Comparison of ENCODE assay signal across 8 mouse cellular contexts in the genomic region with DNA sequence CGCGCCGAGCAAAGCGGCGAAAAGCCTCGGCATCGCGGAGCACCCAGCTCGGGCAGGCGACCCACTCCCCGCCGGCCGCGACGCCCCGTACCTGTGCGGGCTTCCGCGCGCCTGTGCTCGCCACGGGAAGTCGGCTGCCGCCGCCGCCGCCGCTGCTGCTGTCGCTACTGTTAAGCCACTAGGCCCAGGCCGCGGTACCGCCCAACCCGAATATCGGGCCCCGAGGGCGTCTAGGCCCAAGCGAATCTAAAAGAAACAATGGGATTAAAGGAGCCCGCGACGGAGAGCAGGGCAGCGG. TPM values are rescaled to one million over a fixed set of nuclear protein-coding genes. Genes with fewer than 3 reads are reported as not detected.
DNase-seq lines count a peak whose midpoint lies in the region; ATAC-seq and TF ChIP-seq lines count a peak whose summit lies in the region.

No protein-coding gene starts in this region.

- H3K27ac ChIP-seq in heart, embryonic 12.5 days (ENCODE audit: poor library complexity, severe bottlenecking), result peak overlapping the region; percentile 90
- peak overlapping the region; percentile 74 for H3K27ac ChIP-seq in ES-Bruce4 (ENCODE audit: insufficient read depth, low read length)
- H3K27ac ChIP-seq in forebrain, embryonic 15.5 days (replicated peaks), result peak overlapping the region; percentile 99
- H3K27ac ChIP-seq in liver, postnatal 0 days (ENCODE audit: low read depth), result peak overlapping the region; percentile 99

- no peak for TF ChIP-seq CTCF in ES-Bruce4 (IDR thresholded peaks at IDR 0.05; ENCODE audit: low read depth, low read length)
- no peak for TF ChIP-seq CTCF in liver, postnatal 0 days (IDR thresholded peaks at IDR 0.05; ENCODE audit: low read depth)

- peak; percentile 46 for ATAC-seq in heart, embryonic 12.5 days (ENCODE audit: insufficient number of reproducible peaks, low FRiP score)
- ATAC-seq in forebrain, embryonic 15.5 days (replicated peaks), result no peak; the same call in 1 of the 2 replicates
- peak; percentile 5 for ATAC-seq in liver, postnatal 0 days
- no peak for ATAC-seq in granulocyte monocyte progenitor cell, adult 5-6 weeks (replicated peaks; ENCODE audit: poor library complexity, severe bottlenecking)

- H3K27me3 ChIP-seq in heart, embryonic 12.5 days (replicated peaks), result no peaks in the 10 kb centered on the region
- no peaks in the 10 kb centered on the region for H3K27me3 ChIP-seq in ES-Bruce4 (ENCODE audit: control insufficient read depth, insufficient read depth, low read length, poor library complexity, severe bottlenecking)
- H3K27me3 ChIP-seq in forebrain, embryonic 15.5 days, result no peaks in the 10 kb centered on the region
- no peaks in the 10 kb centered on the region for H3K27me3 ChIP-seq in liver, postnatal 0 days (ENCODE audit: insufficient read depth, low read length)

- 0% methylated on average over 41 of the region's 41 CpGs for WGBS in heart, embryonic 12.5 days
- WGBS in forebrain, embryonic 15.5 days, result under 1% methylated on average over 41 of the region's 41 CpGs
- WGBS in liver, postnatal 0 days (ENCODE audit: insufficient replicate concordance), result 0% methylated on average over 30 of the region's 41 CpGs

- TF ChIP-seq EP300 in ES-Bruce4 (IDR thresholded peaks at IDR 0.05; ENCODE audit: insufficient read depth, low read depth, low read length), result no peak
- no peak for TF ChIP-seq EP300 in liver, postnatal 0 days (IDR thresholded peaks at IDR 0.05; ENCODE audit: low read depth)

- H3K9me3 ChIP-seq in heart, embryonic 12.5 days (replicated peaks), result no peaks in the 10 kb centered on the region
- no peaks in the 10 kb centered on the region for H3K9me3 ChIP-seq in ES-Bruce4 (replicated peaks; ENCODE audit: control insufficient read depth, insufficient read depth, low read length, poor library complexity, severe bottlenecking)
- H3K9me3 ChIP-seq in forebrain, embryonic 15.5 days, result no peaks in the 10 kb centered on the region
- H3K9me3 ChIP-seq in liver, postnatal 0 days (ENCODE audit: low read length), result no peaks in the 10 kb centered on the region

- H3K9ac ChIP-seq in heart, embryonic 12.5 days, result peak overlapping the region; percentile 96
- peak overlapping the region; percentile 97 for H3K9ac ChIP-seq in ES-Bruce4 (ENCODE audit: low read depth, poor library complexity, severe bottlenecking)
- peak overlapping the region; percentile 100 for H3K9ac ChIP-seq in forebrain, embryonic 15.5 days (replicated peaks)
- peak overlapping the region; percentile 100 for H3K9ac ChIP-seq in liver, postnatal 0 days (replicated peaks)

- intact Hi-C loops in heart, postnatal 14 days (cut with DNase I), result loop anchor here (2.0 to 5.0 kb wide), 3 partner anchors 15 to 98 kb away; partner anchors contain the start of gene Phf20

- no peak for TF ChIP-seq POLR2A in ES-Bruce4 (IDR thresholded peaks at IDR 0.05; ENCODE audit: insufficient read depth, low read length)

- peak overlapping the region; percentile 84; the same call in 1 of the 2 replicates for H3K4me2 ChIP-seq in heart, embryonic 12.5 days
- no peak overlapping the region for H3K4me2 ChIP-seq in forebrain, embryonic 15.5 days (replicated peaks)
- H3K4me2 ChIP-seq in liver, postnatal 0 days (ENCODE audit: low read depth, low read length), result peak overlapping the region; percentile 80

- H3K4me3 ChIP-seq in heart, embryonic 12.5 days, result peak overlapping the region; percentile 67
- H3K4me3 ChIP-seq in ES-Bruce4 (ENCODE audit: low read depth, low read length), result peak overlapping the region; percentile 89
- H3K4me3 ChIP-seq in forebrain, embryonic 15.5 days, result peak overlapping the region; percentile 97
- peak overlapping the region; percentile 93 for H3K4me3 ChIP-seq in liver, postnatal 0 days (ENCODE audit: low read depth, low read length)

- H3K4me1 ChIP-seq in heart, embryonic 12.5 days (replicated peaks), result peaks cover 20% of the 10 kb centered on the region
- no peaks in the 10 kb centered on the region for H3K4me1 ChIP-seq in ES-Bruce4 (ENCODE audit: control insufficient read depth, insufficient read depth, low read length)
- H3K4me1 ChIP-seq in forebrain, embryonic 15.5 days, result peaks cover 42% of the 10 kb centered on the region
- peaks cover 21% of the 10 kb centered on the region for H3K4me1 ChIP-seq in liver, postnatal 0 days (ENCODE audit: insufficient read depth)

- no peak for DNase-seq in heart, postnatal 14 days
- DNase-seq in liver, postnatal 0 days, result no peak
- DNase-seq in cerebellum, adult 11 months, result no peak
- DNase-seq in right cerebral cortex, postnatal 4 days, result no peak

- H3K36me3 ChIP-seq in heart, embryonic 12.5 days, result peaks cover 19% of the 10 kb centered on the region
- H3K36me3 ChIP-seq in ES-Bruce4 (ENCODE audit: control insufficient read depth, insufficient read depth, low read length, poor library complexity, severe bottlenecking), result peaks cover 37% of the 10 kb centered on the region
- peaks cover 24% of the 10 kb centered on the region; the same call in 1 of the 2 replicates for H3K36me3 ChIP-seq in forebrain, embryonic 15.5 days
- peaks cover 34% of the 10 kb centered on the region for H3K36me3 ChIP-seq in liver, postnatal 0 days (replicated peaks; ENCODE audit: insufficient read depth, low read length)

RNA-seq across cellular contexts. Expression of gene Rbm39, which starts 0.3 kb away (rescaled TPM):
- 434 and 459 TPM in 2 replicates for polyA plus RNA-seq in heart, embryonic 12.5 days (2016; fragmentation: Nextera tagmentation; extraction: Ambion mirVana)
- total RNA-seq in heart, postnatal 14 days (2021), result 100 to 1,000 TPM; 201 to 205 TPM
- 478 and 518 TPM in 2 replicates for polyA plus RNA-seq in ES-Bruce4 (2011; ENCODE audit: insufficient read depth, insufficient read length, low read depth, missing spikeins)
- polyA plus RNA-seq in forebrain, embryonic 15.5 days (2015; fragmentation: Nextera tagmentation; extraction: Ambion mirVana), result 579 and 585 TPM in 2 replicates
- polyA plus RNA-seq in liver, postnatal 0 days (2015; fragmentation: Nextera tagmentation; extraction: Ambion mirVana), result 228 and 239 TPM in 2 replicates
- total RNA-seq in granulocyte monocyte progenitor cell, adult 5-6 weeks (2014; fragmentation: Nextera tagmentation), result 317 and 379 TPM in 2 replicates
- total RNA-seq in granulocyte monocyte progenitor cell, adult 5-6 weeks (2017), result 566 and 641 TPM in 2 replicates

RNA-seq across cellular contexts. Expression of gene Phf20, which starts 16.5 kb away (rescaled TPM):
- polyA plus RNA-seq in heart, embryonic 12.5 days (2016; fragmentation: Nextera tagmentation; extraction: Ambion mirVana), result 52.5 and 54.5 TPM in 2 replicates
- total RNA-seq in heart, postnatal 14 days (2021), result 10 to 100 TPM; 19.5 to 20.3 TPM
- polyA plus RNA-seq in ES-Bruce4 (2011; ENCODE audit: insufficient read depth, insufficient read length, low read depth, missing spikeins), result 71.2 and 78.8 TPM in 2 replicates
- polyA plus RNA-seq in forebrain, embryonic 15.5 days (2015; fragmentation: Nextera tagmentation; extraction: Ambion mirVana), result 153 and 157 TPM in 2 replicates
- 11.7 and 15.0 TPM in 2 replicates for polyA plus RNA-seq in liver, postnatal 0 days (2015; fragmentation: Nextera tagmentation; extraction: Ambion mirVana)
- total RNA-seq in granulocyte monocyte progenitor cell, adult 5-6 weeks (2014; fragmentation: Nextera tagmentation), result 17.1 and 33.3 TPM in 2 replicates
- total RNA-seq in granulocyte monocyte progenitor cell, adult 5-6 weeks (2017), result 32.1 and 53.4 TPM in 2 replicates

RNA-seq across cellular contexts. Expression of gene Nfs1, which starts 35.8 kb away (rescaled TPM):
- 55.5 and 55.8 TPM in 2 replicates for polyA plus RNA-seq in heart, embryonic 12.5 days (2016; fragmentation: Nextera tagmentation; extraction: Ambion mirVana)
- total RNA-seq in heart, postnatal 14 days (2021), result 10 to 100 TPM; 65.0 to 70.5 TPM
- polyA plus RNA-seq in ES-Bruce4 (2011; ENCODE audit: insufficient read depth, insufficient read length, low read depth, missing spikeins), result 35.8 and 41.7 TPM in 2 replicates
- polyA plus RNA-seq in forebrain, embryonic 15.5 days (2015; fragmentation: Nextera tagmentation; extraction: Ambion mirVana), result 40.7 TPM in 2 replicates
- 38.9 and 40.2 TPM in 2 replicates for polyA plus RNA-seq in liver, postnatal 0 days (2015; fragmentation: Nextera tagmentation; extraction: Ambion mirVana)
- total RNA-seq in granulocyte monocyte progenitor cell, adult 5-6 weeks (2014; fragmentation: Nextera tagmentation), result 57.3 and 66.6 TPM in 2 replicates
- 38.8 and 41.6 TPM in 2 replicates for total RNA-seq in granulocyte monocyte progenitor cell, adult 5-6 weeks (2017)

RNA-seq across cellular contexts. Expression of gene Romo1, which starts 35.9 kb away (rescaled TPM):
- polyA plus RNA-seq in heart, embryonic 12.5 days (2016; fragmentation: Nextera tagmentation; extraction: Ambion mirVana), result 451 and 494 TPM in 2 replicates
- 100 to 1,000 TPM; 297 to 305 TPM for total RNA-seq in heart, postnatal 14 days (2021)
- polyA plus RNA-seq in ES-Bruce4 (2011; ENCODE audit: insufficient read depth, insufficient read length, low read depth, missing spikeins), result 83.8 and 109 TPM in 2 replicates
- 363 and 422 TPM in 2 replicates for polyA plus RNA-seq in forebrain, embryonic 15.5 days (2015; fragmentation: Nextera tagmentation; extraction: Ambion mirVana)
- polyA plus RNA-seq in liver, postnatal 0 days (2015; fragmentation: Nextera tagmentation; extraction: Ambion mirVana), result 292 and 295 TPM in 2 replicates
- 174 and 217 TPM in 2 replicates for total RNA-seq in granulocyte monocyte progenitor cell, adult 5-6 weeks (2014; fragmentation: Nextera tagmentation)
- 28.9 and 38.1 TPM in 2 replicates for total RNA-seq in granulocyte monocyte progenitor cell, adult 5-6 weeks (2017)

RNA-seq across cellular contexts. Expression of gene Gm28036, which starts 52.9 kb away (rescaled TPM):
- 19.1 and 21.0 TPM in 2 replicates for polyA plus RNA-seq in heart, embryonic 12.5 days (2016; fragmentation: Nextera tagmentation; extraction: Ambion mirVana)
- 10 to 100 TPM; 14.9 to 15.6 TPM for total RNA-seq in heart, postnatal 14 days (2021)
- 43.0 and 52.2 TPM in 2 replicates for polyA plus RNA-seq in ES-Bruce4 (2011; ENCODE audit: insufficient read depth, insufficient read length, low read depth, missing spikeins)
- 24.1 and 24.2 TPM in 2 replicates for polyA plus RNA-seq in forebrain, embryonic 15.5 days (2015; fragmentation: Nextera tagmentation; extraction: Ambion mirVana)
- polyA plus RNA-seq in liver, postnatal 0 days (2015; fragmentation: Nextera tagmentation; extraction: Ambion mirVana), result 0.88 and 3.0 TPM in 2 replicates
- 11.6 and 29.4 TPM in 2 replicates for total RNA-seq in granulocyte monocyte progenitor cell, adult 5-6 weeks (2014; fragmentation: Nextera tagmentation)
- 27.0 and 32.3 TPM in 2 replicates for total RNA-seq in granulocyte monocyte progenitor cell, adult 5-6 weeks (2017)

Comparison
In these comparisons a context has a peak if more than half of its experiments do, and no peak if none do; other contexts are left out.
1. ATAC-seq: peak in heart, embryonic 12.5 days (single experiment) and liver, postnatal 0 days (single experiment); none in forebrain, embryonic 15.5 days (single experiment) and granulocyte monocyte progenitor cell, adult 5-6 weeks (single experiment).
2. Peak in every context shown above with its lines, with median percentiles within 50 percentile points of each other: H3K27ac ChIP-seq, H3K4me3 ChIP-seq and H3K9ac ChIP-seq.